Mouse (Mus musculus) liver, embryonic 14.5 days (tissue): ENCODE measurements at regions not wholly inside any gene's neighbourhood (a gene's known extent, or its start where the extent isn't known, plus 50 kb on each side); places are given as distances from the start of the nearest gene placed in this dataset.

ENCODE experiments used
- ATAC-seq: fragments of 200-750 bp; cut with Nextera tagmentation; 2 replicates; pipeline ENCODE4 v1.8.0; 2017; ENCODE audit warnings: moderate number of reproducible peaks, mild to moderate bottlenecking, moderate library complexity; ENCODE audit not compliant: insufficient read depth
- DNase-seq, 3 experiments: peaks; one replicate each; pipeline ENCODE4 v3.0.0-alpha.2; 2012 to 2013; ENCODE audit warnings: low read depth in 3 of 3, low spot score in 3 of 3
- H3K27ac ChIP-seq: fragments of 300-500 bp; sonication (generic); 2 replicates; pipeline ENCODE4 v1.5.1; 2014; ENCODE audit warnings: moderate library complexity, mild to moderate bottlenecking, control low read depth, inconsistent platforms
- H3K27me3 ChIP-seq: fragments of 300-500 bp; sonication (generic); 2 replicates; pipeline ENCODE4 v1.6.1; 2014; ENCODE audit warnings: mild to moderate bottlenecking, low read length, moderate library complexity; ENCODE audit not compliant: control insufficient read depth, insufficient read depth
- H3K36me3 ChIP-seq: fragments of 300-500 bp; sonication (generic); replicated peaks from 2 replicates; pipeline ENCODE4 v1.6.1; 2014; ENCODE audit warnings: low read depth; ENCODE audit not compliant: control insufficient read depth, insufficient read depth
- H3K4me1 ChIP-seq, 2 experiments: fragments of 200-500 bp in 1 of 2; fragments of 300-500 bp in 1 of 2; sonication (generic) in 1 of 2; replicated peaks; 2 replicates each; pipeline ENCODE4 v1.6.1; 2012 to 2014; ENCODE audit warnings: antibody characterized with exemption in 1 of 2, inconsistent platforms in 1 of 2, low read length in 1 of 2; ENCODE audit not compliant: control insufficient read depth in 2 of 2, insufficient read depth in 2 of 2
- H3K4me2 ChIP-seq: fragments of 300-500 bp; sonication (generic); 2 replicates; pipeline ENCODE4 v1.6.1; 2014; ENCODE audit warnings: low read depth, mild to moderate bottlenecking, control low read depth, moderate library complexity
- H3K4me3 ChIP-seq, 2 experiments: fragments of 200-500 bp in 1 of 2; fragments of 300-500 bp in 1 of 2; sonication (generic) in 1 of 2; 2 replicates each; pipeline ENCODE4 v1.5.1; 2012 to 2014; ENCODE audit warnings: low read depth in 2 of 2, low read length in 2 of 2, mild to moderate bottlenecking in 2 of 2, control low read depth in 1 of 2, inconsistent platforms in 1 of 2, moderate library complexity in 1 of 2; ENCODE audit not compliant: insufficient read depth in 1 of 2
- H3K9ac ChIP-seq: fragments of 300-500 bp; sonication (generic); replicated peaks from 2 replicates; pipeline ENCODE4 v1.6.1; 2014; ENCODE audit warnings: mild to moderate bottlenecking, control low read depth, moderate library complexity
- H3K9me3 ChIP-seq: fragments of 300-500 bp; sonication (generic); 2 replicates; pipeline ENCODE4 v1.6.1; 2016; ENCODE audit warnings: low read length, mixed read lengths; ENCODE audit not compliant: control insufficient read depth
- CTCF ChIP-seq: IDR thresholded peaks from 2 replicates; pipeline ENCODE4 v1.5.1; 2016; ENCODE audit warnings: antibody characterized with exemption, low read depth, control low read depth
- EP300 ChIP-seq: IDR thresholded peaks from 2 replicates; pipeline ENCODE4 v1.6.1; 2016; ENCODE audit warnings: antibody characterized with exemption, low read depth
- WGBS: fragments of 180-500 bp; shearing (Covaris S2); extraction: QIAGEN DNeasy Blood & Tissue Kit; methylation state at CpG from one replicate; pipeline ENCODE4 v1.1.7; 2014; ENCODE audit not compliant: insufficient replicate concordance; 5-methylcytosine and 5-hydroxymethylcytosine counted together

GRCm38 (mm10) chr4:101352178-101352577 lies 66.9 kb upstream of the Ak4 start:
- H3K9ac ChIP-seq: no peak overlapping the region
- no peaks in the 10 kb centered on the region for H3K36me3 ChIP-seq
- DNase-seq (no peak), ATAC-seq (no peak)
- H3K27me3 ChIP-seq: peaks cover 12% of the 10 kb centered on the region
- TF ChIP-seq CTCF: no peak
- TF ChIP-seq EP300: no peak
- no peak overlapping the region for H3K4me2 ChIP-seq
- no peak overlapping the region for H3K4me3 ChIP-seq
- H3K4me1 ChIP-seq: peaks cover 3 to 4% of the 10 kb centered on the region in 2 experiments; a peak in 3 of 4 replicates
- 66% methylated on average over 4 of the region's 4 CpGs for WGBS
- no peaks in the 10 kb centered on the region for H3K9me3 ChIP-seq
- H3K27ac ChIP-seq: no peak overlapping the region

DNA sequence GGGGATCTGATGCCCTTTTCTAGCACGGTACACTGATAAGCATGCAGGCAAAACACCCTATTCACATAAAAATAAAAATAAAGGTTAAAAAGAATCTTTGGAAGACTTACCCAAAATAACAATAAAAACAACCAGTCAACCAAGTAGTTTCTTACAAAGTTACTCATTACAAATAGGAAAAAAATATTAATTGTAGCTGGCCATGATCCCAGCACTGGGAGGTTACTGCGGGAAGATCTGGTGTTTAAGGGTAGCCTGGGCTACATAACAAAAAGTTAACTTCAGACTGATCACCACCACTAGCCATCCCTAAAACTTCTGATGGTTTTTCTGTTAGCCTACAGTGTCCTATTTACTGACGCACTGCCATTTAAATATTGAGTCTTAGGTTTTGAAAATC lies 67.4 kb upstream of the Ak4 start:
- no peaks in the 10 kb centered on the region for H3K36me3 ChIP-seq
- no peak for ATAC-seq
- 83% methylated on average over 3 of the region's 3 CpGs for WGBS
- DNase-seq: no peak
- H3K4me3 ChIP-seq: no peak overlapping the region
- no peak overlapping the region for H3K27ac ChIP-seq
- H3K9ac ChIP-seq: no peak overlapping the region
- no peak overlapping the region for H3K4me2 ChIP-seq
- TF ChIP-seq CTCF (no peak), EP300 (no peak)
- peaks cover 3 to 4% of the 10 kb centered on the region in 2 experiments; a peak in 2 of 4 replicates for H3K4me1 ChIP-seq
- H3K9me3 ChIP-seq: no peaks in the 10 kb centered on the region
- peaks cover 12% of the 10 kb centered on the region for H3K27me3 ChIP-seq

DNA sequence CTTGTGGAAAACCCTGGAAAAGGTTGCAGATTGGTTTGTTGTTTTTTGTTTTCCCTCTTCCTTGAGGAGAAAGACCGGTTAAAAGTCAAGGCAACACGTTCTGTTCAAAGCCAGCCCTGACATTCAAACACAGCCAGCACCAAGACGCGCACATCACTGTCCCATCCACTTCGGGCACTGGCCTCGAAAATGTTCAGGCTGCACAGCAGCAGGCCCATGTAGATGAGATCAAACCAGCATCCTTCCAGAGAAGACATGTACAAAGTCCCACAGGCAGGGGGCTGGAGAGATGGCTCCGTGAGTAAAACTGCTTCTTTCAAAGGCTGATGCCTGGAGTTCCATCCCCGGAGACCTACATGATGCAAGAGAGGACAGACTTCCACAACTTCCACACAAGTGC lies 68.4 kb upstream of the Ak4 start:
- no peak for DNase-seq
- Histone ChIP-seq H3K4me2 (no peak overlapping the region), H3K4me3 (no peak overlapping the region), H3K9me3 (no peaks in the 10 kb centered on the region), H3K27ac (no peak overlapping the region), H3K9ac (no peak overlapping the region), H3K27me3 (peaks cover 9% of the 10 kb centered on the region), H3K36me3 (no peaks in the 10 kb centered on the region), H3K4me1 (peaks cover 3 to 4% of the 10 kb centered on the region in 2 experiments; a peak in 2 of 4 replicates)
- no peak for ATAC-seq
- 75% methylated on average over 8 of the region's 8 CpGs for WGBS
- no peak for TF ChIP-seq CTCF
- TF ChIP-seq EP300: no peak

DNA sequence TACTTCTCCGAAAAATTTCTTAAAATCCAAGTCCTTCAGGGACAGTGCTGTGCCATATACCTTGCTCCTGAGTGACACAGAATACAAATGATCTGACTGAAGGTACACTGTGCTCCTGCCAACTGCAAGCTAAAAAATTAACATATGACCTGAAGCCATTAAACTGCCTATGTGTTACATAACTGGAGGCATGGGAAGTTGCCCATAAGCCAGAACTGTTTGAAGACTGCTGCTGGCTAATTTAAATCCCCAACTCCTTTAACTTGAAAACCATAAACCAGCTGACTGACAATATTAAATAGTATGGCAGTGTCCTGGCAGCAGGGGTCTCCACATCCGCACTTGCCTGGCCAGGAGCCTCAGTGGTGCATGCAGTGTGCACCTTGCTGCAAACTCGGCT lies 68.9 kb upstream of the Ak4 start:
- Histone ChIP-seq H3K4me3 (no peak overlapping the region), H3K9me3 (no peaks in the 10 kb centered on the region), H3K4me1 (peaks cover under 1 to 2% of the 10 kb centered on the region in 2 experiments; a peak in 1 of 4 replicates), H3K36me3 (no peaks in the 10 kb centered on the region), H3K27ac (no peak overlapping the region), H3K27me3 (peaks cover 5% of the 10 kb centered on the region), H3K9ac (no peak overlapping the region), H3K4me2 (no peak overlapping the region)
- ATAC-seq (no peak), DNase-seq (no peak)
- TF ChIP-seq EP300 (no peak), CTCF (no peak)
- WGBS: 68% methylated on average over 3 of the region's 3 CpGs

- Histone ChIP-seq H3K9me3 (no peaks in the 10 kb centered on the region), H3K4me2 (no peak overlapping the region), H3K27me3 (no peaks in the 10 kb centered on the region), H3K4me3 (no peak overlapping the region), H3K4me1 (0 out of 4 replicates have a peak, but pooled peaks cover 0 to under 1% of the 10 kb centered on the region in 2 experiments), H3K36me3 (no peaks in the 10 kb centered on the region), H3K27ac (no peak overlapping the region), H3K9ac (no peak overlapping the region)
- 5% methylated on average over 4 of the region's 4 CpGs for WGBS
- ATAC-seq (no peak), DNase-seq (peak in 1 of 3 experiments; percentile 50)
- TF ChIP-seq EP300 (no peak), CTCF (peak; percentile 60)
Measured at GRCm38 (mm10) chr4:101349413-101349812, 69.7 kb upstream of the Ak4 start.
